Mouse (Mus musculus): Measurements from ENCODE around the gene Atp5j. TPM values are rescaled to one million over a fixed set of nuclear protein-coding genes. Genes with fewer than 3 reads are reported as not detected.

The Atp5j gene
- polyA plus RNA-seq, 1 experiment from 2014 or later, result 910 TPM

- no peak overlapping the region for H3K4me3 ChIP-seq (ENCODE audit: low read depth, low read length)
- ATAC-seq, result no peak
- H3K9me3 ChIP-seq (replicated peaks; ENCODE audit: control insufficient read depth, low read length), result 0 out of 2 replicates have a peak, but pooled peaks cover 2% of the 10 kb centered on the region
- 93% methylated on average over 6 of the region's 6 CpGs for WGBS
- no peak overlapping the region for H3K9ac ChIP-seq (ENCODE audit: low read length)
- H3K4me2 ChIP-seq (ENCODE audit: low read length), result no peak overlapping the region
- 0 out of 2 replicates have a peak, but pooled peaks cover 8% of the 10 kb centered on the region for H3K4me1 ChIP-seq (ENCODE audit: control insufficient read depth, insufficient read depth, low read length)
- H3K27ac ChIP-seq (ENCODE audit: low read depth, low read length), result no peak overlapping the region
- H3K36me3 ChIP-seq (ENCODE audit: control insufficient read depth, insufficient read depth, low read length), result no peaks in the 10 kb centered on the region
- no peak for DNase-seq (ENCODE audit: low spot score)
- H3K27me3 ChIP-seq (replicated peaks; ENCODE audit: control insufficient read depth, insufficient read depth, low read length), result no peaks in the 10 kb centered on the region
Measured at GRCm38 (mm10) chr16:84778431-84778830, 57.0 kb downstream of the Atp5j start.

Other genes with a start within 250 kb of the Atp5j start
- gene Mrpl39, start 99.9 kb downstream of the Atp5j start, polyA plus RNA-seq (2014; fragmentation: Nextera tagmentation; extraction: Ambion mirVana), result 35.4 and 43.7 TPM in 2 replicates
- 28.9 and 29.1 TPM in 2 replicates for gene Jam2, start 61.5 kb downstream of the Atp5j start, polyA plus RNA-seq (2014; fragmentation: Nextera tagmentation; extraction: Ambion mirVana)
- gene Gabpa, start 700 bp downstream of the Atp5j start, polyA plus RNA-seq (2014; fragmentation: Nextera tagmentation; extraction: Ambion mirVana), result 25.4 and 29.5 TPM in 2 replicates

Measured in forebrain, embryonic 14.5 days (tissue).